Mouse (Mus musculus): ENCODE measurements at regions not wholly inside any gene's neighbourhood (a gene's known extent, or its start where the extent isn't known, plus 50 kb on each side); places are given as distances from the start of the nearest gene placed in this dataset.

GRCm38 (mm10) chr10:51056950-51057349, 162.4 kb downstream of the Sim1 start:
- H3K36me3 ChIP-seq (replicated peaks; ENCODE audit: control insufficient read depth, insufficient read depth, low read length): no peaks in the 10 kb centered on the region
- no peak overlapping the region for H3K27ac ChIP-seq (ENCODE audit: low read depth)
- H3K27me3 ChIP-seq (ENCODE audit: control insufficient read depth, insufficient read depth, low read length): no peaks in the 10 kb centered on the region
- H3K4me1 ChIP-seq (ENCODE audit: control insufficient read depth, insufficient read depth): no peaks in the 10 kb centered on the region
- TF ChIP-seq CTCF (IDR thresholded peaks at IDR 0.05; ENCODE audit: low read depth) (no peak), EP300 (IDR thresholded peaks at IDR 0.05; ENCODE audit: low read depth) (no peak)
- 15% methylated on average over 1 of the region's 1 CpGs for WGBS
- H3K9ac ChIP-seq (replicated peaks; ENCODE audit: low read depth, low read length): no peak overlapping the region
- ATAC-seq (ENCODE audit: insufficient read depth, low read depth) (no peak), DNase-seq (ENCODE audit: low spot score) (no peak)
- H3K4me3 ChIP-seq (ENCODE audit: low read depth, low read length): no peak overlapping the region
- no peak overlapping the region for H3K4me2 ChIP-seq (ENCODE audit: low read depth, low read length)
- no peaks in the 10 kb centered on the region for H3K9me3 ChIP-seq (replicated peaks; ENCODE audit: control insufficient read depth, low read length)

DNA sequence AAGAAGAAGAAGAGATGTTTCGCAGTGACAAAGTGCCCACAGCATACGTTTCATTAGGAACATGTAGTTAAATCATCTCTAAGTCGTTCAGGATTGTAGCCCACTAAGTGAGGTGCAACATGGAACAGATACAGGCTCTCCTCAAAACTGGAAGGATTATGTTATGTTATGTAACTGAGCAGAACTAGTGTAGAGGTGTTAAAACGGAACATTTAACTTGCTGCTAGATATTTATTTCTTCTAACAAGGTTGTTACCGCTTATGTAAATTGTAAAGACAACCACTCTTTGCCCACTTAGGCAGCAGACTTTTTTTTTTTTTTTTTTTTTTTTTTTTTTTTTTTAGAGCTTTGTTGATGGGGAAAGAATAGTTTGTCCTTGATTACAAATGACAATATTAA, 163.8 kb downstream of the Sim1 start:
- no peak for TF ChIP-seq EP300 (IDR thresholded peaks at IDR 0.05; ENCODE audit: low read depth)
- no peak for TF ChIP-seq CTCF (IDR thresholded peaks at IDR 0.05; ENCODE audit: low read depth)
- H3K4me3 ChIP-seq (ENCODE audit: low read depth, low read length): no peak overlapping the region
- no peak for ATAC-seq (ENCODE audit: insufficient read depth, low read depth)

GRCm38 (mm10) chr10:51101590-51101989, 207.0 kb downstream of the Sim1 start:
- Histone ChIP-seq H3K4me3 (ENCODE audit: low read depth, low read length) (no peak overlapping the region), H3K9me3 (replicated peaks; ENCODE audit: control insufficient read depth, low read length) (no peaks in the 10 kb centered on the region), H3K9ac (replicated peaks; ENCODE audit: low read depth, low read length) (no peak overlapping the region), H3K27ac (ENCODE audit: low read depth) (no peak overlapping the region), H3K4me2 (ENCODE audit: low read depth, low read length) (no peak overlapping the region), H3K36me3 (replicated peaks; ENCODE audit: control insufficient read depth, insufficient read depth, low read length) (no peaks in the 10 kb centered on the region), H3K4me1 (ENCODE audit: control insufficient read depth, insufficient read depth) (no peaks in the 10 kb centered on the region), H3K27me3 (ENCODE audit: control insufficient read depth, insufficient read depth, low read length) (no peaks in the 10 kb centered on the region)
- 87% methylated on average over 1 of the region's 1 CpGs for WGBS
- no peak for TF ChIP-seq EP300 (IDR thresholded peaks at IDR 0.05; ENCODE audit: low read depth)
- no peak for TF ChIP-seq CTCF (IDR thresholded peaks at IDR 0.05; ENCODE audit: low read depth)
- ATAC-seq (ENCODE audit: insufficient read depth, low read depth): no peak
- no peak for DNase-seq (ENCODE audit: low spot score)

More for the DNA sequence above, 163.8 kb downstream of the Sim1 start:
- Histone ChIP-seq H3K27me3 (ENCODE audit: control insufficient read depth, insufficient read depth, low read length) (no peaks in the 10 kb centered on the region), H3K4me1 (ENCODE audit: control insufficient read depth, insufficient read depth) (no peaks in the 10 kb centered on the region), H3K9ac (replicated peaks; ENCODE audit: low read depth, low read length) (no peak overlapping the region), H3K4me2 (ENCODE audit: low read depth, low read length) (no peak overlapping the region), H3K9me3 (replicated peaks; ENCODE audit: control insufficient read depth, low read length) (no peaks in the 10 kb centered on the region), H3K27ac (ENCODE audit: low read depth) (no peak overlapping the region), H3K36me3 (replicated peaks; ENCODE audit: control insufficient read depth, insufficient read depth, low read length) (no peaks in the 10 kb centered on the region)
- no peak for DNase-seq (ENCODE audit: low spot score)
- 78% methylated on average over 5 of the region's 5 CpGs for WGBS

GRCm38 (mm10) chr10:51151833-51152232, 257.3 kb downstream of the Sim1 start:
- no peak for ATAC-seq (ENCODE audit: insufficient read depth, low read depth)

DNA sequence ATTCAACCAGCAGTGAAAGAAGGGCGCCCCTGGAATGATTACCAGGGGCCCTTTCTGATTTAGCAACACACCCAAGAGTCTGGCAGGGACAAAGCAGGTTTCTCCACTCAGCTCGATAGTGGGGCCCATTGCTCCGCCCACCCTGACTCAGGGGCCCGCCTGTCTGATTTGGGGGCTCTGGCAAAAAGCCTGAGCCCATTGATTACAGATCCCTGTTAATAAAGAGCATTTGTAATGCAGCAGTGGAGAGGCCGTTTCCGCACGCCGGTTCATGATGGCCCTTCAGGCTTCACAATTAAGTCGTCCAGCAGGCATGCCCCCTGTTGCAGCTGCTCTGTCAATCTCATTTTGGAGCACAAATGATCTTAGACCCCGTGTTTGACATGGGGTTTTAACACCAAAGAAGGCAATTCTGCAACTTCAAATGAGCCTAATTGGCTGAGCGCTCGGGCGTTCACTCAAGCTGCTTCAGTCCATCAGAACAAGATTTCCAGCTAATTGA, 259.0 kb downstream of the Sim1 start:
- H3K27ac ChIP-seq (ENCODE audit: low read depth): no peak overlapping the region
- H3K9me3 ChIP-seq (replicated peaks; ENCODE audit: control insufficient read depth, low read length): no peaks in the 10 kb centered on the region
- no peak overlapping the region for H3K4me3 ChIP-seq (ENCODE audit: low read depth, low read length)
- no peaks in the 10 kb centered on the region for H3K27me3 ChIP-seq (ENCODE audit: control insufficient read depth, insufficient read depth, low read length)
- ATAC-seq (ENCODE audit: insufficient read depth, low read depth) (no peak), DNase-seq (ENCODE audit: low spot score) (no peak)
- H3K4me1 ChIP-seq (ENCODE audit: control insufficient read depth, insufficient read depth): no peaks in the 10 kb centered on the region
- H3K36me3 ChIP-seq (replicated peaks; ENCODE audit: control insufficient read depth, insufficient read depth, low read length): no peaks in the 10 kb centered on the region
- 0 out of 2 replicates have a peak overlapping the region, but pooled peaks have one; percentile 9 for H3K4me2 ChIP-seq (ENCODE audit: low read depth, low read length)
- WGBS: 57% methylated on average over 13 of the region's 13 CpGs
- TF ChIP-seq EP300 (IDR thresholded peaks at IDR 0.05; ENCODE audit: low read depth): no peak
- TF ChIP-seq CTCF (IDR thresholded peaks at IDR 0.05; ENCODE audit: low read depth): no peak
- no peak overlapping the region for H3K9ac ChIP-seq (replicated peaks; ENCODE audit: low read depth, low read length)

More at GRCm38 (mm10) chr10:51151833-51152232, 257.3 kb downstream of the Sim1 start:
- Histone ChIP-seq H3K9ac (replicated peaks; ENCODE audit: low read depth, low read length) (no peak overlapping the region), H3K9me3 (replicated peaks; ENCODE audit: control insufficient read depth, low read length) (no peaks in the 10 kb centered on the region), H3K27me3 (ENCODE audit: control insufficient read depth, insufficient read depth, low read length) (no peaks in the 10 kb centered on the region), H3K4me3 (ENCODE audit: low read depth, low read length) (no peak overlapping the region), H3K27ac (ENCODE audit: low read depth) (no peak overlapping the region), H3K4me1 (ENCODE audit: control insufficient read depth, insufficient read depth) (no peaks in the 10 kb centered on the region), H3K36me3 (replicated peaks; ENCODE audit: control insufficient read depth, insufficient read depth, low read length) (no peaks in the 10 kb centered on the region), H3K4me2 (ENCODE audit: low read depth, low read length) (no peak overlapping the region)
- no peak for DNase-seq (ENCODE audit: low spot score)
- no peak for TF ChIP-seq CTCF (IDR thresholded peaks at IDR 0.05; ENCODE audit: low read depth)
- no peak for TF ChIP-seq EP300 (IDR thresholded peaks at IDR 0.05; ENCODE audit: low read depth)

- Histone ChIP-seq H3K36me3 (replicated peaks; ENCODE audit: control insufficient read depth, insufficient read depth, low read length) (no peaks in the 10 kb centered on the region), H3K9me3 (replicated peaks; ENCODE audit: control insufficient read depth, low read length) (no peaks in the 10 kb centered on the region), H3K9ac (replicated peaks; ENCODE audit: low read depth, low read length) (no peak overlapping the region), H3K4me3 (ENCODE audit: low read depth, low read length) (no peak overlapping the region), H3K27ac (ENCODE audit: low read depth) (no peak overlapping the region), H3K27me3 (ENCODE audit: control insufficient read depth, insufficient read depth, low read length) (no peaks in the 10 kb centered on the region), H3K4me2 (ENCODE audit: low read depth, low read length) (no peak overlapping the region), H3K4me1 (ENCODE audit: control insufficient read depth, insufficient read depth) (no peaks in the 10 kb centered on the region)
- no peak for TF ChIP-seq CTCF (IDR thresholded peaks at IDR 0.05; ENCODE audit: low read depth)
- TF ChIP-seq EP300 (IDR thresholded peaks at IDR 0.05; ENCODE audit: low read depth): no peak
- DNase-seq (ENCODE audit: low spot score): no peak
- no peak for ATAC-seq (ENCODE audit: insufficient read depth, low read depth)
- 81% methylated on average over 2 of the region's 2 CpGs for WGBS
Observed at GRCm38 (mm10) chr10:51154016-51154415, 259.5 kb downstream of the Sim1 start.
